Mouse (Mus musculus) hindbrain, postnatal 0 days (tissue): ENCODE measurements at regions not wholly inside any gene's neighbourhood (a gene's known extent, or its start where the extent isn't known, plus 50 kb on each side); places are given as distances from the start of the nearest gene placed in this dataset.

ENCODE experiments used
- ATAC-seq: fragments of 200-750 bp; cut with Nextera tagmentation; 2 replicates; pipeline ENCODE4 v1.8.0; 2017; ENCODE audit warnings: mild to moderate bottlenecking, moderate TSS enrichment, moderate library complexity
- DNase-seq: peaks from one replicate; pipeline ENCODE4 v3.0.0-alpha.2; 2015; ENCODE audit warnings: low spot score
- H3K27ac ChIP-seq: fragments of 300-500 bp; sonication (generic); 2 replicates; pipeline ENCODE4 v1.5.1; 2014; ENCODE audit warnings: mild to moderate bottlenecking
- H3K27me3 ChIP-seq: fragments of 300-500 bp; sonication (generic); 2 replicates; pipeline ENCODE4 v1.6.1; 2014; ENCODE audit warnings: low read length, mixed read lengths; ENCODE audit not compliant: insufficient read depth
- H3K36me3 ChIP-seq: fragments of 300-500 bp; sonication (generic); 2 replicates; pipeline ENCODE4 v1.6.1; 2014; ENCODE audit warnings: low read length, mixed read lengths; ENCODE audit not compliant: insufficient read depth
- H3K4me1 ChIP-seq: fragments of 300-500 bp; sonication (generic); 2 replicates; pipeline ENCODE4 v1.6.1; 2014; ENCODE audit warnings: antibody characterized with exemption, low read length, mixed read lengths; ENCODE audit not compliant: insufficient read depth
- H3K4me2 ChIP-seq: fragments of 300-500 bp; sonication (generic); 2 replicates; pipeline ENCODE4 v1.6.1; 2014; ENCODE audit warnings: low read depth, mild to moderate bottlenecking, low read length, moderate library complexity, mixed read lengths
- H3K4me3 ChIP-seq: fragments of 300-500 bp; sonication (generic); 2 replicates; pipeline ENCODE4 v1.5.1; 2014; ENCODE audit warnings: low read length
- H3K9ac ChIP-seq: fragments of 300-500 bp; sonication (generic); replicated peaks from 2 replicates; pipeline ENCODE4 v1.6.1; 2014; ENCODE audit warnings: mild to moderate bottlenecking, low read length, moderate library complexity, mixed read lengths
- H3K9me3 ChIP-seq: fragments of 300-500 bp; sonication (generic); 2 replicates; pipeline ENCODE4 v1.6.1; 2016; ENCODE audit warnings: low read length, mixed read lengths
- CTCF ChIP-seq: IDR thresholded peaks from 2 replicates; pipeline ENCODE4 v1.5.1; 2016; ENCODE audit warnings: antibody characterized with exemption, control low read depth, low read depth
- WGBS: fragments of 180-500 bp; shearing (Covaris S2); extraction: QIAGEN DNeasy Blood & Tissue Kit; methylation state at CpG from one replicate; pipeline ENCODE4 v1.1.7; 2014; 5-methylcytosine and 5-hydroxymethylcytosine counted together

GRCm38 (mm10) chr8:43956500-43956899, 246.7 kb upstream of the Adam34 start:
- 83% methylated on average over 3 of the region's 3 CpGs for WGBS
- H3K4me2 ChIP-seq = no peak overlapping the region
- no peaks in the 10 kb centered on the region for H3K4me1 ChIP-seq
- TF ChIP-seq CTCF = no peak
- H3K36me3 ChIP-seq = no peaks in the 10 kb centered on the region
- no peak overlapping the region for H3K9ac ChIP-seq
- H3K9me3 ChIP-seq = no peaks in the 10 kb centered on the region
- no peak for ATAC-seq
- H3K27me3 ChIP-seq = no peaks in the 10 kb centered on the region
- H3K4me3 ChIP-seq = no peak overlapping the region
- H3K27ac ChIP-seq = no peak overlapping the region
- no peak for DNase-seq

- 46% methylated on average over 9 of the region's 9 CpGs for WGBS
- TF ChIP-seq CTCF = no peak
- H3K9ac ChIP-seq = 0 out of 2 replicates have a peak overlapping the region, but pooled peaks have one; percentile 24
- H3K9me3 ChIP-seq = no peaks in the 10 kb centered on the region
- no peak overlapping the region for H3K4me3 ChIP-seq
- peak; percentile 2 for DNase-seq
- no peak overlapping the region for H3K27ac ChIP-seq
- no peak for ATAC-seq
- H3K27me3 ChIP-seq = no peaks in the 10 kb centered on the region
- peak overlapping the region; percentile 34 for H3K4me2 ChIP-seq
- no peaks in the 10 kb centered on the region for H3K36me3 ChIP-seq
- no peaks in the 10 kb centered on the region for H3K4me1 ChIP-seq
Observed at GRCm38 (mm10) chr8:43949224-43950021, 239.6 kb upstream of the Adam34 start.

- H3K9ac ChIP-seq = 0 out of 2 replicates have a peak overlapping the region, but pooled peaks have one; percentile 24
- no peak overlapping the region for H3K4me3 ChIP-seq
- no peak overlapping the region for H3K27ac ChIP-seq
- TF ChIP-seq CTCF = no peak
- no peaks in the 10 kb centered on the region for H3K9me3 ChIP-seq
- 40% methylated on average over 6 of the region's 6 CpGs for WGBS
- peak; percentile 8 for DNase-seq
- no peak for ATAC-seq
- no peaks in the 10 kb centered on the region for H3K36me3 ChIP-seq
- peak overlapping the region; percentile 34 for H3K4me2 ChIP-seq
- H3K27me3 ChIP-seq = no peaks in the 10 kb centered on the region
- no peaks in the 10 kb centered on the region for H3K4me1 ChIP-seq
Observed at GRCm38 (mm10) chr8:43948807-43949206, 239.0 kb upstream of the Adam34 start.

- Histone ChIP-seq H3K4me2 (no peak overlapping the region), H3K36me3 (no peaks in the 10 kb centered on the region), H3K9me3 (no peaks in the 10 kb centered on the region), H3K27me3 (no peaks in the 10 kb centered on the region), H3K27ac (no peak overlapping the region), H3K4me3 (no peak overlapping the region), H3K9ac (no peak overlapping the region), H3K4me1 (no peaks in the 10 kb centered on the region)
- ATAC-seq = no peak
- peak; percentile 36 for TF ChIP-seq CTCF
- DNase-seq = no peak
Observed at GRCm38 (mm10) chr8:43931727-43932126, 221.9 kb upstream of the Adam34 start.

GRCm38 (mm10) chr8:43922982-43923381, 213.1 kb upstream of the Adam34 start:
- Histone ChIP-seq H3K27ac (no peak overlapping the region), H3K4me1 (no peaks in the 10 kb centered on the region), H3K27me3 (no peaks in the 10 kb centered on the region), H3K4me3 (no peak overlapping the region), H3K36me3 (no peaks in the 10 kb centered on the region), H3K9ac (no peak overlapping the region), H3K4me2 (no peak overlapping the region), H3K9me3 (no peaks in the 10 kb centered on the region)
- ATAC-seq (no peak), DNase-seq (peak; percentile 10)
- WGBS = 69% methylated on average over 3 of the region's 3 CpGs
- TF ChIP-seq CTCF = no peak

GRCm38 (mm10) chr8:43921263-43921662, 211.4 kb upstream of the Adam34 start:
- Histone ChIP-seq H3K27me3 (no peaks in the 10 kb centered on the region), H3K36me3 (no peaks in the 10 kb centered on the region), H3K27ac (no peak overlapping the region), H3K9me3 (no peaks in the 10 kb centered on the region), H3K4me1 (no peaks in the 10 kb centered on the region), H3K9ac (no peak overlapping the region), H3K4me3 (no peak overlapping the region), H3K4me2 (no peak overlapping the region)
- ATAC-seq (no peak), DNase-seq (no peak)
- TF ChIP-seq CTCF = no peak
- 69% methylated on average over 7 of the region's 7 CpGs for WGBS

GRCm38 (mm10) chr8:43906119-43906518, 196.3 kb upstream of the Adam34 start:
- Histone ChIP-seq H3K27ac (no peak overlapping the region), H3K4me1 (no peaks in the 10 kb centered on the region), H3K4me2 (no peak overlapping the region), H3K36me3 (no peaks in the 10 kb centered on the region), H3K27me3 (no peaks in the 10 kb centered on the region), H3K9me3 (no peaks in the 10 kb centered on the region), H3K4me3 (no peak overlapping the region), H3K9ac (no peak overlapping the region)
- DNase-seq (no peak), ATAC-seq (no peak)
- 79% methylated on average over 3 of the region's 3 CpGs for WGBS
- TF ChIP-seq CTCF = no peak
